Mouse (Mus musculus) urinary bladder, postnatal 36 days (tissue): ENCODE results near the gene Gm20824.
"Not testable (repeated sequence)": the region's sequence is repeated elsewhere in the genome, so short reads cannot be mapped to it uniquely, and the experiment has no call there.

Source experiments
- DNase-seq, 2 experiments: peaks; one replicate each; pipeline ENCODE4 v3.0.0; 2022; ENCODE audit warnings: low spot score in 2 of 2, mixed read lengths in 1 of 2

Gene Gm20824

DNA sequence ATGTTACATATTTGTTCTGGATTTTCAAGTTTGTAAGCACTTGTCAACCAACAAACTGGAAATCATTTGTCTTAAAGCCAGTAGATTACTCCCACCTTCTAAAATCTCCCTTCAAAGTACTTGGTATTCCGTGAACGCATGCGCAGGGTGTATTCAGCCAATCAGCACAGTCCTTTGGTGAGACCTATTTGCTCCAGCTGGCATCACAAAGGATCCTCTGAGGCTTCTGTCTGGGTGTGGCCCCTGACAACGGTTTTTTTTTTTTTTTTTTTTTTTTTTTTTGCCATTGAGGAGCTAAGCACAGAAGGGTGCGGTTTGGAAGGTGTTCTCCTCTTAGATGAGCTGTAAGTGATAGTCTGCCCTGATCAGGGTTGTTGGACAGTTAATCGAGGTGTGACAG lies at the start of gene Gm20824:
Gm20824 (plus strand) TSS at position 301 of the 400 bp plus-strand sequence.
- DNase-seq = not testable (repeated sequence)
